Mouse (Mus musculus) limb, embryonic 15.5 days (tissue): Measurements from ENCODE around the gene Zfp37. TPM values are rescaled to one million over a fixed set of nuclear protein-coding genes. Genes with fewer than 3 reads are reported as not detected.
A peak's percentile ranks its signal among the peaks of the same experiment; 100 is the strongest.
"Not testable (repeated sequence)": the region's sequence is repeated elsewhere in the genome, so short reads cannot be mapped to it uniquely, and the experiment has no call there.

Experiments
- ATAC-seq: fragments of 200-750 bp; cut with Nextera tagmentation; 2 replicates; pipeline ENCODE4 v1.8.0; 2017; ENCODE audit warnings: low read depth, moderate TSS enrichment; ENCODE audit not compliant: insufficient number of reproducible peaks, low FRiP score, low TSS enrichment
- H3K27ac ChIP-seq: fragments of 300-500 bp; sonication (generic); 2 replicates; pipeline ENCODE4 v1.5.1; 2015; ENCODE audit warnings: moderate library complexity, mild to moderate bottlenecking, inconsistent platforms
- H3K27me3 ChIP-seq: fragments of 300-500 bp; sonication (generic); 2 replicates; pipeline ENCODE4 v1.6.1; 2015; ENCODE audit warnings: inconsistent platforms
- H3K36me3 ChIP-seq: fragments of 300-500 bp; sonication (generic); 2 replicates; pipeline ENCODE4 v1.6.1; 2015; ENCODE audit warnings: inconsistent platforms
- H3K4me1 ChIP-seq: fragments of 300-500 bp; sonication (generic); 2 replicates; pipeline ENCODE4 v1.6.1; 2015; ENCODE audit warnings: inconsistent platforms
- H3K4me2 ChIP-seq: fragments of 300-500 bp; sonication (generic); 2 replicates; pipeline ENCODE4 v1.6.1; 2015; ENCODE audit warnings: mild to moderate bottlenecking, inconsistent platforms
- H3K4me3 ChIP-seq: fragments of 300-500 bp; sonication (generic); 2 replicates; pipeline ENCODE4 v1.5.1; 2015; ENCODE audit warnings: mild to moderate bottlenecking, inconsistent platforms
- H3K9ac ChIP-seq: fragments of 300-500 bp; sonication (generic); 2 replicates; pipeline ENCODE4 v1.6.1; 2015; ENCODE audit warnings: inconsistent platforms
- H3K9me3 ChIP-seq: fragments of 300-500 bp; sonication (generic); 2 replicates; pipeline ENCODE4 v1.6.1; 2016; ENCODE audit warnings: inconsistent platforms
- WGBS: fragments of 180-500 bp; shearing (Covaris S2); methylation state at CpG from one replicate; pipeline ENCODE4 v1.1.7; 2015; 5-methylcytosine and 5-hydroxymethylcytosine counted together
- polyA plus RNA-seq: library from polyadenylated mRNA; unstranded; fragments of >200 nt; fragmentation: Nextera tagmentation; extraction: Ambion mirVana; gene quantifications from 2 replicates; pipeline ENCODE4 v1.2.1, GENCODE M21; 2015

The Zfp37 gene
- 9.4 and 10.5 TPM in 2 replicates for polyA plus RNA-seq

DNA sequence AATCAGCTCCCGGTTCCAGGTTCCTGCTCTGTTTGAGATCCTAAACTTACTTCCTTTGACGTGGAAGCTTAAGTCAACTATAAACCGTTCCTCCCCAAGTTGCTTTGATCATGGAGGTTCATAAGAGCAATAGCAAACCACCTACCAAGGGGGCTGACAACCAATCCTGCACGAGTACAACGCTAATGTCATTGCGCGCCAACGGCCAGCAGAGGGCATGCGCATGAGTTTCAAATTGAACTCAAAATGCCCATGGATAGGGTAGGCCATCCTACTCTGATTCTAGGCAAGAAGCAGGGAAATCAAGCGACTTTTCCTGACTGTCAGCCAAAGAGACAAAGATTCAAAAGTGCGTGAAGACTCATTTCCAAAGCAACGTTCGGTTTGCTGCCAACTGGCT, at the start of gene Zfp37:
Gene Zfp37 (minus strand): TSS at position 279 of the 400 bp plus-strand sequence.
- H3K9ac ChIP-seq: no peak within 1 kb of the TSS
- H3K4me3 ChIP-seq: no peak within 1 kb of the TSS
- H3K4me1 ChIP-seq: no peaks in the 10 kb centered on the region
- H3K4me2 ChIP-seq: no peak within 1 kb of the TSS
- H3K27ac ChIP-seq: no peak within 1 kb of the TSS
- no peaks in the 10 kb centered on the region for H3K27me3 ChIP-seq
- H3K36me3 ChIP-seq: no peaks in the 10 kb centered on the region
- WGBS: 76% methylated on average over 13 of the region's 13 CpGs
- ATAC-seq: no peak
- no peaks in the 10 kb centered on the region for H3K9me3 ChIP-seq

DNA sequence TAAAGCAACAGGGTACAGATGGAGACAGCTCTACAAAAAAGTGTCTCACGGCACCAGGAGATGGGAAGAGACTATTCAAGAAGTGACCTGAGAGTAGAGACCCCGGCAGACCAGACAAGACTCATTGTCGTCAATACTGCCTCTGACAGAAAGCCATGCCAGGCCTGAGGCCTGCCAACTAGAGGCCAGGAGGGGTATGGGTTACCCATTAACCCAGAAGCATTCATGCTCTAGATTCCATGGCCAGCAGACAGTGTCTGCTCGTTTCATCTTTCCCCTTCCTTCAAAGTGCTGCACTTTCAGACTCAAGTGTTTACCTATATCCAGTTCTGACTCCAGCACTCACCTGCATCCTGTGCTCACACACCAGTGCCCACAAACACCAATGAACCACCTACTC, 47.2 kb upstream of the Zfp37 start:
- no peaks in the 10 kb centered on the region for H3K9me3 ChIP-seq
- no peak for ATAC-seq
- no peak overlapping the region for H3K9ac ChIP-seq
- H3K4me2 ChIP-seq: no peak overlapping the region
- WGBS: 76% methylated on average over 4 of the region's 4 CpGs
- H3K4me3 ChIP-seq: no peak overlapping the region
- H3K4me1 ChIP-seq: 0 out of 2 replicates have a peak, but pooled peaks cover 4% of the 10 kb centered on the region
- H3K27me3 ChIP-seq: no peaks in the 10 kb centered on the region
- H3K36me3 ChIP-seq: no peaks in the 10 kb centered on the region
- H3K27ac ChIP-seq: no peak overlapping the region

- Histone ChIP-seq H3K4me1 (0 out of 2 replicates have a peak, but pooled peaks cover 4% of the 10 kb centered on the region), H3K27ac (no peak overlapping the region), H3K36me3 (no peaks in the 10 kb centered on the region), H3K4me3 (no peak overlapping the region), H3K27me3 (no peaks in the 10 kb centered on the region), H3K9me3 (no peaks in the 10 kb centered on the region), H3K4me2 (no peak overlapping the region), H3K9ac (no peak overlapping the region)
- no peak for ATAC-seq
- WGBS: 76% methylated on average over 3 of the region's 3 CpGs
Observed at GRCm38 (mm10) chr4:62277222-62277621, 46.4 kb upstream of the Zfp37 start.

DNA sequence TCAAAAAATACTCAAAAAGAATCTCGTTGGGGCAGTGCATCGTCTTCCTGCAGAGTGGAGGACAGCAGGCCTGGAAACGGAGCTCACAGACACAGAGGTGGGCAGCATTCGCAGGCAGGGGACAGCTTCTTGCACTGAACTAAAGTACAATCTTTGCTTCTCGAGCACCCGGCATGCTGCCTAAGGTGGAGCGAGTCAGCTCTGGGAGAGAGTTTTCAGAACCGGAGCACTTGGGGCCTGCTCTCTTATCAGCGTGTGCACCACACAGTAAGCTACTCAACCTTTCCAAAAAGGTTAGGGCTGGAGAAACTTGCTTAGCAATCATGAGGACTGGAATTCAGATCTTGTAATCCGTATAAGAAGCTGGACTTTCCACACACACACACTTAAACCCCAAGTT, 45.8 kb upstream of the Zfp37 start:
- WGBS: 75% methylated on average over 10 of the region's 10 CpGs
- Histone ChIP-seq H3K4me1 (0 out of 2 replicates have a peak, but pooled peaks cover 4% of the 10 kb centered on the region), H3K9ac (no peak overlapping the region), H3K4me3 (no peak overlapping the region), H3K27ac (no peak overlapping the region), H3K27me3 (no peaks in the 10 kb centered on the region), H3K4me2 (no peak overlapping the region), H3K36me3 (no peaks in the 10 kb centered on the region), H3K9me3 (no peaks in the 10 kb centered on the region)
- ATAC-seq: no peak

- WGBS: 58% methylated on average over 12 of the region's 12 CpGs
- no peak overlapping the region for H3K4me3 ChIP-seq
Observed at GRCm38 (mm10) chr4:62274841-62275536, 44.1 kb upstream of the Zfp37 start.

GRCm38 (mm10) chr4:62273916-62274315, 43.1 kb upstream of the Zfp37 start:
- WGBS: 93% methylated on average over 10 of the region's 10 CpGs
- Histone ChIP-seq H3K36me3 (no peaks in the 10 kb centered on the region), H3K9ac (no peak overlapping the region), H3K27me3 (no peaks in the 10 kb centered on the region), H3K27ac (no peak overlapping the region), H3K4me1 (0 out of 2 replicates have a peak, but pooled peaks cover 4% of the 10 kb centered on the region), H3K4me2 (no peak overlapping the region), H3K4me3 (no peak overlapping the region), H3K9me3 (no peaks in the 10 kb centered on the region)
- no peak for ATAC-seq

More at GRCm38 (mm10) chr4:62274841-62275536, 44.1 kb upstream of the Zfp37 start:
- H3K36me3 ChIP-seq: no peaks in the 10 kb centered on the region
- H3K9me3 ChIP-seq: no peaks in the 10 kb centered on the region
- H3K9ac ChIP-seq: no peak overlapping the region
- ATAC-seq: no peak
- H3K27me3 ChIP-seq: no peaks in the 10 kb centered on the region
- H3K4me1 ChIP-seq: 0 out of 2 replicates have a peak, but pooled peaks cover 4% of the 10 kb centered on the region
- H3K27ac ChIP-seq: 0 out of 2 replicates have a peak overlapping the region, but pooled peaks have one; percentile 27
- H3K4me2 ChIP-seq: no peak overlapping the region

DNA sequence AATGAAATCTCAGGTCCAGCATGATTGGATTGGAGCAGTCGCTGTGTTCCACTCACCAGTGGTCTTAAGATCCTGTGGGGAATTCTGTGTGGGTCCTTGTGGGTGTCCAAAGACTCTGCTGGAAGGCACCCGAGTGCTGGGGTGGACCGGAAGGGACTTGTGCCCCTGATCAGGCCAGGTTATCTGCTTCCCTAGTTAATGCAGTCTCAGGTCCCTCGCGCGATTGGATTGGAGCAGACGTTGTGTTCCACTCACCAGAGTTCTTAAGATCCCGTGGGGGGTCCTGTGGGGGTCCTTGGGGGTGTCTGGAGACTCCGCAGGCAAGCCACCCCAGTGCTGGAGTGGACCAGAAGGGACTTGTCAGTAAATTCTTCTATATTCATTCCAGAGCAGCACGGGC, 41.8 kb upstream of the Zfp37 start:
- no peak for ATAC-seq
- H3K4me2 ChIP-seq: no peak overlapping the region
- H3K9ac ChIP-seq: no peak overlapping the region
- H3K27me3 ChIP-seq: no peaks in the 10 kb centered on the region
- H3K36me3 ChIP-seq: no peaks in the 10 kb centered on the region
- H3K4me1 ChIP-seq: 0 out of 2 replicates have a peak, but pooled peaks cover 4% of the 10 kb centered on the region
- WGBS: 83% methylated on average over 10 of the region's 10 CpGs
- no peaks in the 10 kb centered on the region for H3K9me3 ChIP-seq
- H3K27ac ChIP-seq: no peak overlapping the region
- H3K4me3 ChIP-seq: no peak overlapping the region

- Histone ChIP-seq H3K4me1 (0 out of 2 replicates have a peak, but pooled peaks cover 4% of the 10 kb centered on the region), H3K4me3 (no peak overlapping the region), H3K27me3 (no peaks in the 10 kb centered on the region), H3K4me2 (no peak overlapping the region), H3K27ac (no peak overlapping the region), H3K36me3 (no peaks in the 10 kb centered on the region), H3K9ac (no peak overlapping the region), H3K9me3 (no peaks in the 10 kb centered on the region)
- 69% methylated on average over 10 of the region's 10 CpGs for WGBS
- no peak for ATAC-seq
Observed at GRCm38 (mm10) chr4:62267101-62267500, 36.3 kb upstream of the Zfp37 start.

- H3K4me2 ChIP-seq, H3K27me3 ChIP-seq, H3K9me3 ChIP-seq, H3K9ac ChIP-seq, H3K4me3 ChIP-seq, H3K36me3 ChIP-seq, H3K4me1 ChIP-seq, H3K27ac ChIP-seq, ATAC-seq: not testable (repeated sequence)
- WGBS: 63% methylated on average over 7 of the region's 7 CpGs
Observed at GRCm38 (mm10) chr4:62266016-62266415, 35.2 kb upstream of the Zfp37 start.

- Histone ChIP-seq H3K4me3 (no peak overlapping the region), H3K9me3 (no peaks in the 10 kb centered on the region), H3K27me3 (no peaks in the 10 kb centered on the region), H3K4me2 (no peak overlapping the region), H3K27ac (no peak overlapping the region), H3K9ac (no peak overlapping the region), H3K36me3 (no peaks in the 10 kb centered on the region), H3K4me1 (0 out of 2 replicates have a peak, but pooled peaks cover 4% of the 10 kb centered on the region)
- ATAC-seq: peak; percentile 40; the same call in 1 of the 2 replicates
- 58% methylated on average over 10 of the region's 10 CpGs for WGBS
Observed at GRCm38 (mm10) chr4:62265154-62265836, 34.4 kb upstream of the Zfp37 start.

GRCm38 (mm10) chr4:62263133-62263844, 32.4 kb upstream of the Zfp37 start:
- Histone ChIP-seq H3K27me3 (no peaks in the 10 kb centered on the region), H3K9ac (no peak overlapping the region), H3K4me2 (no peak overlapping the region), H3K36me3 (no peaks in the 10 kb centered on the region), H3K9me3 (no peaks in the 10 kb centered on the region), H3K27ac (no peak overlapping the region), H3K4me1 (0 out of 2 replicates have a peak, but pooled peaks cover 4% of the 10 kb centered on the region), H3K4me3 (no peak overlapping the region)
- WGBS: 35% methylated on average over 7 of the region's 7 CpGs
- ATAC-seq: no peak
